Mouse (Mus musculus) hindbrain, embryonic 12.5 days (tissue): ENCODE results near the gene Papss2. TPM values are rescaled to one million over a fixed set of nuclear protein-coding genes. Genes with fewer than 3 reads are reported as not detected.
A peak's percentile ranks its signal among the peaks of the same experiment; 100 is the strongest.

ENCODE experiments used
- ATAC-seq: fragments of 200-750 bp; cut with Nextera tagmentation; 2 replicates; pipeline ENCODE4 v1.8.0; 2017; ENCODE audit warnings: moderate TSS enrichment; ENCODE audit not compliant: low FRiP score
- H3K27ac ChIP-seq: fragments of 300-500 bp; sonication (generic); 2 replicates; pipeline ENCODE4 v1.5.1; 2016; ENCODE audit warnings: mild to moderate bottlenecking
- H3K27me3 ChIP-seq: fragments of 300-500 bp; sonication (generic); 2 replicates; pipeline ENCODE4 v1.6.1; 2016; ENCODE audit warnings: mild to moderate bottlenecking
- H3K36me3 ChIP-seq: fragments of 300-500 bp; sonication (generic); 2 replicates; pipeline ENCODE4 v1.6.1; 2016; ENCODE audit warnings: mild to moderate bottlenecking
- H3K4me1 ChIP-seq: fragments of 300-500 bp; sonication (generic); 2 replicates; pipeline ENCODE4 v1.6.1; 2016
- H3K4me2 ChIP-seq: fragments of 300-500 bp; sonication (generic); replicated peaks from 2 replicates; pipeline ENCODE4 v1.6.1; 2016; ENCODE audit warnings: mild to moderate bottlenecking
- H3K4me3 ChIP-seq: fragments of 300-500 bp; sonication (generic); 2 replicates; pipeline ENCODE4 v1.5.1; 2016; ENCODE audit warnings: mild to moderate bottlenecking
- H3K9ac ChIP-seq: fragments of 300-500 bp; sonication (generic); 2 replicates; pipeline ENCODE4 v1.6.1; 2016; ENCODE audit warnings: mild to moderate bottlenecking, moderate library complexity
- H3K9me3 ChIP-seq: fragments of 300-500 bp; sonication (generic); replicated peaks from 2 replicates; pipeline ENCODE4 v1.6.1; 2016; ENCODE audit warnings: mild to moderate bottlenecking
- WGBS: fragments of 180-500 bp; shearing (Covaris S2); methylation state at CpG from one replicate; pipeline ENCODE4 v1.1.7; 2016; 5-methylcytosine and 5-hydroxymethylcytosine counted together
- polyA plus RNA-seq: library from polyadenylated mRNA; unstranded; fragments of >200 nt; fragmentation: Nextera tagmentation; extraction: Ambion mirVana; gene quantifications from 2 replicates; pipeline ENCODE4 v1.2.1, GENCODE M21; 2016

The Papss2 gene
- polyA plus RNA-seq, 1 experiment from 2014 or later = 5.7 TPM

DNA sequence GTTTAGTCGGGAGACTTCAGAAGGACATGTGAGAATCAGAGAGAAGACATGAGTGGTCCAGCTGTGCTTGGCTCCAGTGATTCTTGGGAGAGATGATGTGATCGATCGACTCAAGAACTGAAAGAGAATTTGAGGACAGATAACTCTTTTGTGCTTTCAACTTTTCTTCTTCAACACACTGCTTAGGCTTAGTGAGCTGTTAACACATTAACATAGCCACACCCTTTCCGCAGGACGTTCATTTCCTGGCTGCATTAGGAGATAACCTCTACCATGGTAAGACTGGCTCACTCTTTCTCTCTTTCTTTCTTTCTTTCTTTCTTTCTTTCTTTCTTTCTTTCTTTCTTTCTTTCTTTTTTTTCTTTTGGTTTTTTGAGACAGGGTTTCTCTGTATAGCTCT is 25.9 kb upstream of the Papss2 start:
- Histone ChIP-seq H3K4me3 (no peak overlapping the region), H3K9me3 (no peaks in the 10 kb centered on the region), H3K27ac (no peak overlapping the region), H3K27me3 (no peaks in the 10 kb centered on the region), H3K4me1 (no peaks in the 10 kb centered on the region), H3K9ac (no peak overlapping the region), H3K4me2 (no peak overlapping the region), H3K36me3 (no peaks in the 10 kb centered on the region)
- no peak for ATAC-seq
- 85% methylated on average over 5 of the region's 5 CpGs for WGBS

DNA sequence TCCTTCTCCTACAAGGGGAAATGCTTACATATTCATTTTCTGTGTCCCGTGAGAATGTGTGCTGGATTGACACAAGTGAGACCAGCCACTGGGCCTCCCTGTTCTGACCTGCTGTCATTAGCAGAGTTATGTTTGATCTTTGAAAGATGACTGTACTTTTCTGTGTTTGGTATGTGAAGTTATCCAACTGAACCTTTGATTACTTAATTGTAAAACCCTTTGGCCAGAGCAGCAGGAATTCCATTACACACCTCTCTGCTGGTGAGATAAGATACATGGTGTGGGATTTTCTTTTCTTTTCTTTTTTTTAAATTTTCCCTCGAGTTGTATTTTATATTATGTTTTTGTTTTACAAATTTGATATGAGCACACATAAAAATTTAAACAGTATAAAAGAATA is 23.4 kb upstream of the Papss2 start:
- no peak overlapping the region for H3K27ac ChIP-seq
- no peak overlapping the region for H3K4me3 ChIP-seq
- H3K27me3 ChIP-seq = no peaks in the 10 kb centered on the region
- no peaks in the 10 kb centered on the region for H3K9me3 ChIP-seq
- no peak for ATAC-seq
- WGBS = 69% methylated on average over 2 of the region's 2 CpGs
- H3K4me1 ChIP-seq = no peaks in the 10 kb centered on the region
- H3K36me3 ChIP-seq = no peaks in the 10 kb centered on the region
- H3K4me2 ChIP-seq = no peak overlapping the region
- no peak overlapping the region for H3K9ac ChIP-seq

DNA sequence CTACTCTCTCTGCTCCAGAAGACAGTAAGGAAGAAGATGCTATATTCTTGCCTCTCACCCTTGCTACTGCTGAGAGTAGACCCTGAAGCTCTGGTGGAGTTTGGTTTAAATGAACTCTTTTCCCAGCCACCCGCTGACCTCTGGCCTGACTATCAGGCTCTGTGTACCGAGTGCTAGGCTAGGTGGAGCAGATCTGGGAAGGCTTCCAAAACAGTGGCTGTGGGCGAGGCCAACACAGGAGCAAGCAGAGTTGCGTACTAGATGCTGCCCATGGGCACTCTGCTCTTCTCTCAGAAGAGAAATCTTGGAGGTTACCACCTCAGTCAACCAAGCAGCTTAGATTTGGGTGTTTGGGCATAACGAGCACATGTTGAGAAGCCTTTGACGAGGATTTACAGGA is 22.3 kb upstream of the Papss2 start:
- no peak for ATAC-seq
- H3K9me3 ChIP-seq = no peaks in the 10 kb centered on the region
- no peak overlapping the region for H3K4me3 ChIP-seq
- H3K4me1 ChIP-seq = peaks cover 6% of the 10 kb centered on the region
- H3K4me2 ChIP-seq = no peak overlapping the region
- H3K36me3 ChIP-seq = no peaks in the 10 kb centered on the region
- H3K9ac ChIP-seq = no peak overlapping the region
- WGBS = 94% methylated on average over 6 of the region's 6 CpGs
- no peaks in the 10 kb centered on the region for H3K27me3 ChIP-seq
- no peak overlapping the region for H3K27ac ChIP-seq

DNA sequence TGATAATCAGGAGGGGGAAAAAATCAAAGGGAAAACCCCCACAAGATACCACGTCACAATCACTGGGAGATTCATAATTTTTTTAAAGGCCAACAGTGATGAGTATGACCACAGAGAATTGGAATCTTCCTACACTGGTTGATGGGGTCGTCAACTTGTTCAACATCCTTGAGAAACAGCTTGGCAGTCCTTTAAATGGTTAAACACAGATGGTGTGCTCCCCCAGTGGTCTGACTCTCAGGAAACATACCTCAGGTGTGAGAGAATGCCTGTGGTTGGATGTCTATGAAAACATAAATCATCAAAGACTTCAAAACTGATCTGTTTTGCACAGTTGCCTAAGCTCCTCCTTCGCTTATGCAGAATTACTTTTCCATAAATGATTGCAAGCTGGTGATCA is 20.7 kb upstream of the Papss2 start:
- Histone ChIP-seq H3K4me3 (no peak overlapping the region), H3K9me3 (no peaks in the 10 kb centered on the region), H3K27ac (no peak overlapping the region), H3K9ac (no peak overlapping the region), H3K4me2 (no peak overlapping the region), H3K36me3 (no peaks in the 10 kb centered on the region), H3K27me3 (no peaks in the 10 kb centered on the region), H3K4me1 (peaks cover 6% of the 10 kb centered on the region)
- no peak for ATAC-seq
- 85% methylated on average over 3 of the region's 3 CpGs for WGBS

DNA sequence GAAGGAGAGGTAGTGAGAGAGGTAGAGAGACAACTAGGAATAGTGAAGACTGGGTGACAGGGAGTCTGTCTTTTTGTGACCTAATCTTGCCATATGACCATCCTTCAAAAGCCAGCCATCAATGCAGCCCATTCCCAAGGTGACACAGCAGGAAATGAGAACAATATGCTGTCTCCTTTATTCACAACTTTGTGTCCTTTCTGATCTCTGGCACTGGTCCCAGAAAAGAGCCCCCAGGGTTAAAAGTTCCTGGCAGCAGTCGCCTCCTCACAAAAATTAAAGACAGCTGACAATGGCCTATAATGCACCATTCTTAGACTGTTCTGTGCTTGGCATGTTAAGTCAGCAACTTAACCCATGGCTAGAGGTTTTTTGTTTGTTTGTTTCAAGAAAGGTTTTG is 17.8 kb upstream of the Papss2 start:
- no peaks in the 10 kb centered on the region for H3K36me3 ChIP-seq
- peak; percentile 29; the same call in 1 of the 2 replicates for ATAC-seq
- no peak overlapping the region for H3K27ac ChIP-seq
- no peak overlapping the region for H3K4me3 ChIP-seq
- no peaks in the 10 kb centered on the region for H3K27me3 ChIP-seq
- WGBS = 24% methylated on average over 1 of the region's 1 CpGs
- H3K4me2 ChIP-seq = no peak overlapping the region
- no peak overlapping the region for H3K9ac ChIP-seq
- H3K9me3 ChIP-seq = no peaks in the 10 kb centered on the region
- H3K4me1 ChIP-seq = peaks cover 6% of the 10 kb centered on the region

DNA sequence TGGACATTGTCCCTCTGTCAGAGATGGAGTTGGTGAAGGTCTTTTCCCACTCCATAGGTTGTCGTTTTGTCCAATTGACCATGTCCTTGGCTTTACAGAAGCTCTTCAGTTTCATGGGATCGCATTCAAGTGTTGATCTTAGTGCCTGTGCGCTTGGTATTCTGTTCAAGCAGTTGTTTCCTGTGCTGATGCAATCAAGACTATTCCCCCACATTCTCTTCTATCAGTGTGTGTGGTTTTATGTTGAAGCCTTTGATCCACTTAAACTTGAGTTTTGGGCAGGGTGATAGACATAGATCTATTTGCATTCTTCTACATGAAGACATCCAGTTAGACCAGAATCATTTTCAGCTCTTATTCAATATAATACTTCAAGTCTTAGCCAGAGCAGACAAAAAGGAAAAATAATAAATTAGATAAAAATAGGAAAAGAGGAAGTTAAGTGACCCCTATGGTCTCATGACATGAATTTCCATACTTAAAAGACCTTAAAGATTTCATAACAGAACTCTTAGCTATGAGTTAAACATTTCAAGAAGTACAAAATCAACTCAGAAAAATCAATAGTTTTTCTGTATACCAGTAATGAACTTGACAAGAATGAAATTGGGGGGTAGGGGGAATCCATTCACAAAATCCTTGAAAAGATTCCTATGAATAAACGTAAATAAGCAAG is 12.4 kb upstream of the Papss2 start:
- Histone ChIP-seq H3K36me3 (no peaks in the 10 kb centered on the region), H3K9ac (no peak overlapping the region), H3K9me3 (0 out of 2 replicates have a peak, but pooled peaks cover 6% of the 10 kb centered on the region), H3K4me1 (no peaks in the 10 kb centered on the region), H3K27ac (no peak overlapping the region), H3K4me3 (no peak overlapping the region), H3K4me2 (no peak overlapping the region), H3K27me3 (no peaks in the 10 kb centered on the region)
- ATAC-seq = no peak
- WGBS = 87% methylated on average over 4 of the region's 4 CpGs

DNA sequence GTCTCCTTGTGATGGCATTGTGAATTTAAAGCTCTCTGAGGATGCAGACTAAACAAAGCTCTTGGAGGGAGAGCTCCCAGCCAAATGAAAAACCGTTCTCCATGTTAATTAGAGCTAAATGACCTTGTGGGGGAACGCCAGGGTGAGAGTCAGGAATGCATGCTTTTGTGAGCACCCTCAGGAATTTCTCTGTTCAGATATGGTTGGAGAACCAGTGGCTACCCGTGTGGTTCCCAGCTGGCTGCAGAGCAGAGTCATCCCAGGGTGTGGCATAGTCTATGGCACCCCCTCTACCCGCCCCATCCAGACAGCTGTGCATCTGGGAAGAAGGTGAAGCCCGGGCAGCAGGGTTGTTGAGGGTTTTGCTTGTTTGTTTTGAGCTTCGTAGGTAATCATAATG is 7.9 kb upstream of the Papss2 start:
- H3K27me3 ChIP-seq = no peaks in the 10 kb centered on the region
- WGBS = 66% methylated on average over 6 of the region's 6 CpGs
- H3K9me3 ChIP-seq = 0 out of 2 replicates have a peak, but pooled peaks cover 6% of the 10 kb centered on the region
- no peaks in the 10 kb centered on the region for H3K36me3 ChIP-seq
- no peak overlapping the region for H3K27ac ChIP-seq
- no peak overlapping the region for H3K9ac ChIP-seq
- H3K4me1 ChIP-seq = no peaks in the 10 kb centered on the region
- no peak overlapping the region for H3K4me2 ChIP-seq
- ATAC-seq = no peak
- H3K4me3 ChIP-seq = no peak overlapping the region

DNA sequence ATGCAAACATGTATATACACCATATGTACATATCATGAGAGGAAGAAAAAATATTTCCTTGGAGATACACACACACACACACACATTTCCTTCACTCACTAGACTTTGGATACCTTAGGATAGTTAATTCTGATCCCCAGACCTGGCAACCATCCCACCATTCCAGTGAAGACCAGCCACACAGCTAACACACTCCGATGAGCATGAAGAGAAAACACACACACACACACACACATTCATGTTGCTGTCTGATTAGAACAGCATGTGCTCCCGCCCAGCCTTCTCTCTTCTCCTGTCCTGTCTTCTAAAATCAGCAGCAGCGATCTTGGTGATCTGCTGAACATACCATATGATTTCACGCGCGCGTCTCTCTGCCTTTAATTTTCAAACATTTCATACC is 2.8 kb upstream of the Papss2 start:
- no peak for ATAC-seq
- Histone ChIP-seq H3K9me3 (no peaks in the 10 kb centered on the region), H3K4me2 (no peak overlapping the region), H3K36me3 (no peaks in the 10 kb centered on the region), H3K4me3 (no peak overlapping the region), H3K4me1 (peaks cover 4% of the 10 kb centered on the region; the same call in 1 of the 2 replicates), H3K27ac (no peak overlapping the region), H3K27me3 (peaks cover 38% of the 10 kb centered on the region), H3K9ac (no peak overlapping the region)
- WGBS = 92% methylated on average over 7 of the region's 7 CpGs

DNA sequence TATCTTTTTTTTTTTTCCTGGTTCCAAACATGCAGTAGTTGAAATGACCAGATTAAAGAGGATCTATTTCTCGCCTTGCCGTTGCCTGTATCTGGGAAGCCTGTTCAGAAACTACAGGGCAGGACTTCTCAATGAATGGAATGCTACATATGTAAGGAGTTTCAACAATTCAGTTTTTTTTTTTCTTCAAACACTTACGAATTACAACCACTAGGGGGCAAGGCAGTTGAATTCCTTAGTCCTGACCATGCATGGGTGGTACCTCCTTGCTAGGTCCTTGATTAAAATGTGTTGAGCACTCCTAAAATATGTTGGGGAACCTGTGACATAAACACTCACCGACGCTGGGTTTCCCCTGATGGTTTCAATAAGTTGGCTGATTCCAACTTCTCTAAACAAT is 1.7 kb upstream of the Papss2 start:
- H3K27me3 ChIP-seq = peaks cover 39% of the 10 kb centered on the region
- peaks cover 4% of the 10 kb centered on the region; the same call in 1 of the 2 replicates for H3K4me1 ChIP-seq
- H3K4me2 ChIP-seq = no peak overlapping the region
- H3K27ac ChIP-seq = no peak overlapping the region
- H3K9me3 ChIP-seq = no peaks in the 10 kb centered on the region
- H3K36me3 ChIP-seq = no peaks in the 10 kb centered on the region
- H3K4me3 ChIP-seq = no peak overlapping the region
- no peak for ATAC-seq
- 83% methylated on average over 5 of the region's 5 CpGs for WGBS
- H3K9ac ChIP-seq = no peak overlapping the region

DNA sequence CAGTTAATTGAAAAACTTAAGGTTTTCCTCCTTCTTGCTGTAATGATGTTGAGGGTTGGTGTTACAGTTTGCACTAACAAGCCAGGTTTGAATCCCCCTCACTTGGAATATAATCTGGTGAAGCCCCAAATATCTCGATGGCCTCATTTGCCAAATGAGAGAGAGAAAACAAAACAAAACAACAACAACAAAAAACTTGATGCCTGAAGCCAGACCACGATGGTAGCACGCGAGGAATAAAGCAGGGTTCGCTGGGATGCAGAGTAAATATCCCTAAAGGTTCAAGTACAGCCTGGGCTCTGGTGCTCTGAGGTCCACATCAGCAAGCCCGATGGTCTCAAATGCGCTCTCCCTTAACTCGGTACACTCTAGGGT is 472 bp upstream of the Papss2 start:
- 21% methylated on average over 8 of the region's 8 CpGs for whole genome bisulfite sequencing
- ATAC-seq = no peak
- Histone ChIP-seq H3K4me1 (peaks cover 4% of the 10 kb centered on the region; the same call in 1 of the 2 replicates), H3K4me2 (peak overlapping the region; percentile 72), H3K27me3 (peaks cover 39% of the 10 kb centered on the region), H3K9me3 (no peaks in the 10 kb centered on the region), H3K4me3 (peak overlapping the region; percentile 44), H3K9ac (peak overlapping the region; percentile 53; the same call in 1 of the 2 replicates), H3K27ac (no peak overlapping the region), H3K36me3 (no peaks in the 10 kb centered on the region)

DNA sequence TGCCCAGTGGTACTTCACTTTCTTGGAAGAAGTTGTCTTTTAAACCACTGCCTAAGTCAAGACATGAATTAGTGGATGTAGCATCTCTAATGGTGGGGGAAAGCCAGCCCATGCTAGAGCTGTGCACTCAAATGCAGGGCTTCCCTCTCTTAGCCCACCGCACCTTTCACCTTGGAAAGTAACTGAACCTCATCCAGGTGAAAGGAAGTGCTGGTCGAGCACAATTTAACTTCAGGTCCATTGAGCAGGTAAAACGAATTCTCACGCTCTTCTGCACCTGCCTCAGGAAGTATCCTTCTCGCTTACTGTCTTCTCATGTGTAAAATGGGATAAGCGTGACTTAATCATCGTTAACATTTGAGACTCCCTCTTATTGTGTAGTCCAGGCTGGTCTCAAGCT is 3.4 kb downstream of the Papss2 start:
- Histone ChIP-seq H3K27me3 (peaks cover 39% of the 10 kb centered on the region), H3K9ac (no peak overlapping the region), H3K4me2 (no peak overlapping the region), H3K9me3 (no peaks in the 10 kb centered on the region), H3K27ac (no peak overlapping the region), H3K36me3 (no peaks in the 10 kb centered on the region), H3K4me3 (no peak overlapping the region), H3K4me1 (peaks cover 4% of the 10 kb centered on the region; the same call in 1 of the 2 replicates)
- 74% methylated on average over 7 of the region's 7 CpGs for WGBS
- no peak for ATAC-seq

DNA sequence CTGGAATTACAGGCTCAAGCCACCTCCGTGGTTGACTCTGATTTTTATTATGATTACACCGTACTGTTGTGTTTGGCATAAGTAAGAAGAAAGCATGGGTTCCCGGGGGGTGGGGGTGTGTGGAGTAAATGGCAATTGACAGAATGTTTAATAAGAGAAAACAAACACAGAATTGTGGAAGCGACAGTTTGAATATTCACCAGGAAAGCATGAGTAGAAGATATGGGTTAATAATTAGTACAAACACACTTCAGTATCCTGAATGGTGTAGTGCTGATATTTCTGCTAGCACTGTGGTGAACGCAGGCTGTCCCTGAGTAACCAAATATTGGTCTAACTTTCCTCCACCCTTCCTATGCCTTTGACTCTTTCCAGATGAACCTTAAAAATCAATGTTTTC is 3.8 kb downstream of the Papss2 start:
- WGBS = 78% methylated on average over 5 of the region's 5 CpGs
- no peak overlapping the region for H3K9ac ChIP-seq
- ATAC-seq = no peak

DNA sequence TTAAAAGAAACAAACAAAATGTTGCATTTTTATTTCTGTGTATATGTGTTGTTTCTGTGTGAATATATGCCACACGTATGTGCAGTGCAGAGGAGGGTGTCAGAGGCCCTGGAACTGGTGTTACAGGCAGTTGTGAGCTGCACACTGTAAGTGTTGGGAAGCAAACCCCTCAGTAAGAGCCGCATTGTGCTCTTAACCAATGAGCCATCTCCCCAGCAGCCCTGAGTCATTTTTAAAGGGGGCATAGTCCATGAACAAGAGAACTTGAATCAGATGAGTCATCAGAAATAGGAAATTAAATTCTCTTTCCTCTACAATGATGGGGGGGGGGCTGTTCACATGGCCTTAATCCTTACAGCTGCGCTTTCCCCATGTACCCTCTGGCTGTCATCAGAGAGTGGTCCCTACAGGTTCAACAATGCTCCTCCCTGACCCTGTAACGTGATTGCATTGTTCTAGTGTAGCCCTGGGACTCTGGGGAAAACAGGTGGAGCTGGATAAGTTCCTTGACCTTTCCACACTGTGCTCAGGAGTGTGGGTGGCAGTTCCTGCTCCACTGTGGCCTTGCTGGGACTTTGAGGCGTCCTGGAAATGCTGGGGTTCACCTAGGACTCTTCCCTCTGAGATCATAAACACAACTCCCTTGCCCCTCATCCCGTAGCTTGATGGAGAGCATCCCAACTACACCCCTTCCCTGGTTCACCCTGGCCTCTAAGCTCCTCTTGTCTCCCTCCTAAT is 5.6 kb downstream of the Papss2 start:
- WGBS = 66% methylated on average over 6 of the region's 6 CpGs
- no peaks in the 10 kb centered on the region for H3K9me3 ChIP-seq
- no peaks in the 10 kb centered on the region for H3K4me1 ChIP-seq
- no peak for ATAC-seq
- no peak overlapping the region for H3K4me3 ChIP-seq
- H3K36me3 ChIP-seq = no peaks in the 10 kb centered on the region
- no peak overlapping the region for H3K27ac ChIP-seq
- peaks cover 17% of the 10 kb centered on the region; the same call in 1 of the 2 replicates for H3K27me3 ChIP-seq
- no peak overlapping the region for H3K9ac ChIP-seq
- H3K4me2 ChIP-seq = no peak overlapping the region

More for the DNA sequence above, 3.8 kb downstream of the Papss2 start:
- Histone ChIP-seq H3K4me2 (no peak overlapping the region), H3K4me1 (peaks cover 4% of the 10 kb centered on the region; the same call in 1 of the 2 replicates), H3K36me3 (no peaks in the 10 kb centered on the region), H3K4me3 (no peak overlapping the region), H3K27me3 (peaks cover 34% of the 10 kb centered on the region), H3K27ac (no peak overlapping the region), H3K9me3 (no peaks in the 10 kb centered on the region)
